Mouse (Mus musculus): ENCODE results near the gene Bax.

Bax gene

GRCm38 (mm10) chr7:45415636-45416035, 51.1 kb downstream of the Bax start:
- peak; percentile 61 to 66 for DNase-seq (ENCODE audit: low spot score in 2 of 2)

- no peak for DNase-seq (ENCODE audit: low spot score in 2 of 2)
Measured at GRCm38 (mm10) chr7:45414740-45415224, 51.9 kb downstream of the Bax start.

GRCm38 (mm10) chr7:45413864-45414739, 52.6 kb downstream of the Bax start:
- no peak for DNase-seq (ENCODE audit: low spot score in 2 of 2)

GRCm38 (mm10) chr7:45413113-45413863, 53.4 kb downstream of the Bax start, which contains the start of gene Ntf5:
Ntf5 (plus strand) TSS chr7:45413695.
- no peak for DNase-seq (ENCODE audit: low spot score in 2 of 2)

- DNase-seq (ENCODE audit: low spot score in 2 of 2) = no peak
Measured at GRCm38 (mm10) chr7:45412421-45412820, 54.3 kb downstream of the Bax start.
